Mouse (Mus musculus) mammary gland, adult 2 months (tissue): ENCODE measurements around the gene Chil3. TPM values are rescaled to one million over a fixed set of nuclear protein-coding genes. Genes with fewer than 3 reads are reported as not detected.

Experiments
- polyA plus RNA-seq: library from polyadenylated mRNA; depleted of rRNA; stranded (reverse); fragments of >200 nt; gene quantifications from 2 replicates; pipeline ENCODE4 v1.2.3, GENCODE M21; 2012; ENCODE audit warnings: low replicate concordance; rRNA removed

Gene Chil3
- 0.19 and 1.3 TPM in 2 replicates for polyA plus RNA-seq

GRCm38 (mm10) chr3:106167464-106167863, at the start of gene Chil3:
Gene Chil3, minus strand, starts transcription at chr3:106167564.

GRCm38 (mm10) chr3:106112929-106113328, 54.4 kb downstream of the Chil3 start, which contains the start of gene Chia1:
Gene Chia1, plus strand, starts transcription at chr3:106113229.

Other genes starting within 250 kb of the Chil3 start
- gene I830077J02Rik, start 234.9 kb downstream of the Chil3 start, polyA plus RNA-seq = 1.8 and 3.0 TPM in 2 replicates
- 25.3 and 60.0 TPM in 2 replicates for gene Wdr77, start 208.2 kb downstream of the Chil3 start, polyA plus RNA-seq
- 116 and 183 TPM in 2 replicates for gene Atp5f1, start 207.5 kb downstream of the Chil3 start, polyA plus RNA-seq
- 1.3 and 3.0 TPM in 2 replicates for gene Ovgp1, start 193.9 kb downstream of the Chil3 start, polyA plus RNA-seq
- 0.59 TPM in 1 of 2 replicates, not detected in the other for gene Pifo, start 152.9 kb downstream of the Chil3 start, polyA plus RNA-seq
- 0.16 and 0.76 TPM in 2 replicates for gene Chil5, start 134.8 kb downstream of the Chil3 start, polyA plus RNA-seq
- gene Chia1, start 54.3 kb downstream of the Chil3 start, polyA plus RNA-seq = 0.42 TPM in 1 of 2 replicates, not detected in the other
- not detected in 2 replicates for gene Chil4, start 51.9 kb upstream of the Chil3 start, polyA plus RNA-seq
- 0.13 TPM in 1 of 2 replicates, not detected in the other for gene Chil6, start 238.6 kb upstream of the Chil3 start, polyA plus RNA-seq